ENCODE assay signal across 16 mouse cellular contexts in genomic region chr11:59485641-59486040, GRCm38 (mm10). TPM values are rescaled to one million over a fixed set of nuclear protein-coding genes. Genes with fewer than 3 reads are reported as not detected.
"Had no signal": no experiment of that assay in that cellular context is flagged by ENCODE, and none has a peak within 500 bp of the region (broad histone marks: within the 10 kb centered on the region; RNA-seq: fewer than 3 reads in every experiment).

No protein-coding gene starts in this region.

- H3K9me3 ChIP-seq: limb, embryonic 15.5 days; liver, embryonic 12.5 days; midbrain, embryonic 15.5 days; neural tube, embryonic 13.5 days; stomach, embryonic 15.5 days had no signal

- H3K4me1 ChIP-seq: limb, embryonic 15.5 days; liver, embryonic 12.5 days; megakaryocyte, embryonic 14.5 days; midbrain, embryonic 15.5 days; neural tube, embryonic 13.5 days; stomach, embryonic 15.5 days had no signal

- H3K4me2 ChIP-seq: limb, embryonic 15.5 days; liver, embryonic 12.5 days; lung, embryonic 14.5 days; midbrain, embryonic 11.5 days; midbrain, embryonic 15.5 days; neural tube, embryonic 13.5 days; stomach, embryonic 15.5 days had no signal

- H3K9ac ChIP-seq: limb, embryonic 15.5 days; liver, embryonic 12.5 days; lung, embryonic 14.5 days; midbrain, embryonic 15.5 days; neural tube, embryonic 13.5 days; stomach, embryonic 15.5 days had no signal

- H3K27ac ChIP-seq: limb, embryonic 15.5 days; liver, embryonic 12.5 days; macrophage; midbrain, embryonic 15.5 days; neural tube, embryonic 13.5 days; stomach, embryonic 15.5 days had no signal

- H3K27me3 ChIP-seq: limb, embryonic 15.5 days; liver, embryonic 12.5 days; midbrain, embryonic 15.5 days; neural tube, embryonic 13.5 days; stomach, embryonic 15.5 days had no signal

- H3K4me3 ChIP-seq: limb, embryonic 15.5 days; liver, embryonic 12.5 days; megakaryocyte, embryonic 14.5 days; midbrain, embryonic 15.5 days; neural tube, embryonic 13.5 days; stomach, embryonic 15.5 days had no signal

- DNase-seq: kidney, adult 9 months; kidney, postnatal 10 days; lung, embryonic 14.5 days; lung, postnatal 10 days; retina, postnatal 1 day; right cerebral cortex, postnatal 4 days; thymus, postnatal 36 days had no signal

- ATAC-seq: liver, embryonic 12.5 days; midbrain, embryonic 15.5 days had no signal

RNA-seq across cellular contexts. Expression of gene Nlrp3, which starts 55.7 kb away (rescaled TPM):
- polyA plus RNA-seq: limb, embryonic 11.5 days; midbrain, embryonic 11.5 days; midbrain, embryonic 15.5 days had no signal
